Mouse (Mus musculus) MEL (cell line): ENCODE results near the gene Cep170. TPM values are rescaled to one million over a fixed set of nuclear protein-coding genes. Genes with fewer than 3 reads are reported as not detected.

Experiments used
- DNase-seq: peaks from one replicate; pipeline ENCODE4 v3.0.0; 2011; ENCODE audit warnings: low read depth, low spot score
- H3K27ac ChIP-seq: 2 replicates; pipeline ENCODE4 v1.5.1; 2012; ENCODE audit warnings: low read depth, mild to moderate bottlenecking, control low read depth, low read length, moderate library complexity; ENCODE audit not compliant: control insufficient read depth
- H3K27me3 ChIP-seq, 2 experiments: fragments of 150-350 bp in 1 of 2; sonication (generic) in 1 of 2; 2 replicates each; pipeline ENCODE4 v1.6.1; 2012; ENCODE audit warnings: low read length in 2 of 2, mild to moderate bottlenecking in 2 of 2, improper control_type of control experiment in 1 of 2, moderate library complexity in 1 of 2; ENCODE audit not compliant: insufficient read depth in 2 of 2, control insufficient read depth in 1 of 2
- H3K36me3 ChIP-seq, 2 experiments: 2 replicates each; pipeline ENCODE4 v1.6.1; 2012 to 2014; ENCODE audit warnings: low read length in 2 of 2, improper control_type of control experiment in 1 of 2, inconsistent platforms in 1 of 2, mild to moderate bottlenecking in 1 of 2; ENCODE audit not compliant: insufficient read depth in 2 of 2, control insufficient read depth in 1 of 2
- H3K4me1 ChIP-seq, 2 experiments: fragments of 150-350 bp in 1 of 2; sonication (generic) in 1 of 2; 2 replicates each; pipeline ENCODE4 v1.6.1; 2012; ENCODE audit warnings: low read length in 2 of 2, improper control_type of control experiment in 1 of 2, mild to moderate bottlenecking in 1 of 2; ENCODE audit not compliant: insufficient read depth in 2 of 2, control insufficient read depth in 1 of 2
- H3K4me3 ChIP-seq, 2 experiments: fragments of 150-350 bp in 1 of 2; sonication (generic) in 1 of 2; 2 replicates each; pipeline ENCODE4 v1.5.1; 2012; ENCODE audit warnings: low read depth in 2 of 2, low read length in 2 of 2, mild to moderate bottlenecking in 2 of 2, moderate library complexity in 2 of 2, control low read depth in 1 of 2, improper control_type of control experiment in 1 of 2; ENCODE audit not compliant: control insufficient read depth in 1 of 2, insufficient read depth in 1 of 2
- H3K79me2 ChIP-seq: 2 replicates; pipeline ENCODE4 v1.6.1; 2012; ENCODE audit warnings: mild to moderate bottlenecking, low read length, moderate library complexity; ENCODE audit not compliant: control insufficient read depth, poor library complexity, insufficient read depth
- H3K9ac ChIP-seq: 2 replicates; pipeline ENCODE4 v1.6.1; 2012; ENCODE audit warnings: low read depth, mild to moderate bottlenecking, control low read depth, low read length, moderate library complexity; ENCODE audit not compliant: control insufficient read depth, poor library complexity, severe bottlenecking
- H3K9me3 ChIP-seq: fragments of 150-350 bp; sonication (generic); replicated peaks from 2 replicates; pipeline ENCODE4 v1.6.1; 2012; ENCODE audit warnings: mild to moderate bottlenecking, low read length, improper control_type of control experiment, moderate library complexity; ENCODE audit not compliant: insufficient read depth
- BHLHE40 ChIP-seq: IDR thresholded peaks from 2 replicates; pipeline ENCODE4 v1.6.1; 2012; ENCODE audit warnings: low read depth, mild to moderate bottlenecking, inconsistent platforms, low read length, improper control_type of control experiment, borderline replicate concordance
- CHD1 ChIP-seq: IDR thresholded peaks from 2 replicates; pipeline ENCODE4 v1.6.1; 2012; ENCODE audit warnings: low read depth, mild to moderate bottlenecking, inconsistent platforms, low read length, improper control_type of control experiment
- CTCF ChIP-seq, 3 experiments: IDR thresholded peaks in 2 of 3; conservative IDR thresholded peaks in 1 of 3; 2 replicates each; pipeline ENCODE4 v1.5.1; 2011 to 2012; ENCODE audit warnings: low read length in 3 of 3, low read depth in 2 of 3, mild to moderate bottlenecking in 2 of 3, improper control_type of control experiment in 1 of 3, inconsistent platforms in 1 of 3, mixed read lengths in 1 of 3, moderate library complexity in 1 of 3; ENCODE audit not compliant: control insufficient read depth in 1 of 3, insufficient read depth in 1 of 3, poor library complexity in 1 of 3, severe bottlenecking in 1 of 3
- ELF1 ChIP-seq: IDR thresholded peaks from 2 replicates; pipeline ENCODE4 v1.6.1; 2014; ENCODE audit warnings: low read depth, mild to moderate bottlenecking, inconsistent platforms, low read length, improper control_type of control experiment, moderate library complexity
- EP300 ChIP-seq, 2 experiments: IDR thresholded peaks; 2 replicates each; pipeline ENCODE4 v1.6.1; 2011; ENCODE audit warnings: improper control_type of control experiment in 2 of 2, low read length in 2 of 2, low read depth in 1 of 2, mild to moderate bottlenecking in 1 of 2
- ETS1 ChIP-seq: IDR thresholded peaks from 2 replicates; pipeline ENCODE4 v1.6.1; 2012; ENCODE audit warnings: low read depth, mild to moderate bottlenecking, inconsistent platforms, low read length, improper control_type of control experiment, moderate library complexity
- GATA1 ChIP-seq: IDR thresholded peaks from 2 replicates; pipeline ENCODE4 v1.6.1; 2011; ENCODE audit warnings: low read depth, low read length, improper control_type of control experiment
- HCFC1 ChIP-seq: IDR thresholded peaks from 2 replicates; pipeline ENCODE4 v1.6.1; 2012; ENCODE audit warnings: low read depth, mild to moderate bottlenecking, inconsistent platforms, low read length, improper control_type of control experiment, moderate library complexity
- JUND ChIP-seq: IDR thresholded peaks from 2 replicates; pipeline ENCODE4 v1.6.1; 2011; ENCODE audit warnings: low read depth, mild to moderate bottlenecking, improper control_type of control experiment, low read length
- KAT2A ChIP-seq: conservative IDR thresholded peaks from 2 replicates; pipeline ENCODE4 v1.6.1; 2012; ENCODE audit warnings: low read depth, low read length, improper control_type of control experiment, inconsistent platforms
- MAFK ChIP-seq: IDR thresholded peaks from 2 replicates; pipeline ENCODE4 v1.6.1; 2011; ENCODE audit warnings: low read depth, mild to moderate bottlenecking, low read length, improper control_type of control experiment, borderline replicate concordance
- MAX ChIP-seq: IDR thresholded peaks from 2 replicates; pipeline ENCODE4 v1.6.1; 2011; ENCODE audit warnings: low read length, improper control_type of control experiment
- MAZ ChIP-seq: IDR thresholded peaks from 2 replicates; pipeline ENCODE4 v1.6.1; 2012; ENCODE audit warnings: low read depth, mild to moderate bottlenecking, inconsistent platforms, low read length, improper control_type of control experiment
- MXI1 ChIP-seq: IDR thresholded peaks from 2 replicates; pipeline ENCODE4 v1.6.1; 2011; ENCODE audit warnings: mild to moderate bottlenecking, low read depth, low read length, improper control_type of control experiment
- MYB ChIP-seq: IDR thresholded peaks from 2 replicates; pipeline ENCODE4 v1.6.1; 2011; ENCODE audit warnings: mild to moderate bottlenecking, low read depth, low read length, improper control_type of control experiment
- MYC ChIP-seq: IDR thresholded peaks from 2 replicates; pipeline ENCODE4 v1.6.1; 2011; ENCODE audit warnings: low read depth, mild to moderate bottlenecking, low read length, improper control_type of control experiment, moderate library complexity
- POLR2A ChIP-seq, 2 experiments: IDR thresholded peaks; 2 replicates each; pipeline ENCODE4 v1.6.1; 2011 to 2012; ENCODE audit warnings: low read length in 2 of 2, mild to moderate bottlenecking in 2 of 2, control low read depth in 1 of 2, improper control_type of control experiment in 1 of 2, low read depth in 1 of 2, moderate library complexity in 1 of 2; ENCODE audit not compliant: control insufficient read depth in 1 of 2, insufficient read depth in 1 of 2, poor library complexity in 1 of 2
- POLR2AphosphoS2 ChIP-seq: IDR thresholded peaks from 2 replicates; pipeline ENCODE4 v1.6.1; 2011; ENCODE audit warnings: low read length, improper control_type of control experiment
- RCOR1 ChIP-seq: IDR thresholded peaks from 2 replicates; pipeline ENCODE4 v1.6.1; 2012; ENCODE audit warnings: low read depth, mild to moderate bottlenecking, inconsistent platforms, low read length, improper control_type of control experiment
- SIN3A ChIP-seq: IDR thresholded peaks from 2 replicates; pipeline ENCODE4 v1.6.1; 2012; ENCODE audit warnings: low read length, improper control_type of control experiment, inconsistent platforms
- TAL1 ChIP-seq: IDR thresholded peaks from 2 replicates; pipeline ENCODE4 v1.6.1; 2012; ENCODE audit warnings: mild to moderate bottlenecking, inconsistent platforms, low read length, moderate library complexity, mixed read lengths
- TCF12 ChIP-seq: IDR thresholded peaks from 2 replicates; pipeline ENCODE4 v1.6.1; 2014; ENCODE audit warnings: low read depth, mild to moderate bottlenecking, inconsistent platforms, low read length, improper control_type of control experiment, moderate library complexity
- UBTF ChIP-seq: IDR thresholded peaks from 2 replicates; pipeline ENCODE4 v1.6.1; 2012; ENCODE audit warnings: low read depth, mild to moderate bottlenecking, inconsistent platforms, low read length, improper control_type of control experiment, moderate library complexity, borderline replicate concordance; ENCODE audit not compliant: insufficient read depth
- USF1 ChIP-seq: IDR thresholded peaks from 2 replicates; pipeline ENCODE4 v1.6.1; 2014; ENCODE audit warnings: low read depth, mild to moderate bottlenecking, inconsistent platforms, low read length, improper control_type of control experiment, moderate library complexity
- USF2 ChIP-seq, 2 experiments: IDR thresholded peaks; 2 replicates each; pipeline ENCODE4 v1.6.1; 2011 to 2012; ENCODE audit warnings: improper control_type of control experiment in 2 of 2, low read length in 2 of 2, borderline replicate concordance in 1 of 2, inconsistent platforms in 1 of 2, low read depth in 1 of 2, mild to moderate bottlenecking in 1 of 2; ENCODE audit not compliant: insufficient read depth in 1 of 2
- ZKSCAN1 ChIP-seq: IDR thresholded peaks from 2 replicates; pipeline ENCODE4 v1.6.1; 2012; ENCODE audit warnings: low read depth, mild to moderate bottlenecking, inconsistent platforms, low read length, improper control_type of control experiment, moderate library complexity
- polyA plus RNA-seq, 2 experiments: library from polyadenylated mRNA; stranded (reverse) in 1 of 2; unstranded in 1 of 2; fragments of >175 nt in 1 of 2; fragments of >200 nt in 1 of 2; gene quantifications; 2 replicates each; pipeline versions ENCODE4 v1.2.1 to v1.2.4; 2012; ENCODE audit warnings: low replicate concordance in 2 of 2, low read depth in 1 of 2; ENCODE audit not compliant: insufficient read length in 2 of 2, insufficient read depth in 1 of 2, missing spikeins in 1 of 2
- total RNA-seq: library from RNA; depleted of rRNA; stranded (reverse); fragments of 300-350 nt; gene quantifications from 2 replicates; pipeline ENCODE4 v1.2.3, GENCODE M21; 2012

Cep170 gene
- total and polyA plus RNA-seq, 3 experiments = 9.2 to 423 (median 13.9) TPM

GRCm38 (mm10) chr1:176822949-176823348, 9.1 kb upstream of the Cep170 start:
- H3K36me3 ChIP-seq = peaks cover 0 to 43% of the 10 kb centered on the region in 2 experiments; a peak in 2 of 4 replicates
- no peak overlapping the region for H3K9ac ChIP-seq
- H3K9me3 ChIP-seq = no peaks in the 10 kb centered on the region
- TF ChIP-seq SIN3A = peak; percentile 50; the same call in 1 of the 2 replicates
- TF ChIP-seq CTCF (IDR thresholded peaks at IDR 0.05 in 2 of 3, conservative IDR thresholded peaks at IDR 0.05 in 1 of 3; ENCODE audit: control insufficient read depth in 1 of 3, insufficient read depth in 1 of 3, low read depth in 2 of 3, low read length in 3 of 3, poor library complexity in 1 of 3, severe bottlenecking in 1 of 3) = no peak
- TF ChIP-seq ZKSCAN1 = no peak
- TF ChIP-seq ETS1 = peak; percentile 67; the same call in 1 of the 2 replicates
- TF ChIP-seq TAL1 = peak; percentile 89
- TF ChIP-seq USF1 = no peak
- TF ChIP-seq RCOR1 = peak; percentile 93
- TF ChIP-seq GATA1 = peak; percentile 83
- TF ChIP-seq EP300 (IDR thresholded peaks at IDR 0.05; ENCODE audit: low read depth in 1 of 2, low read length in 2 of 2) = peak; percentile 88 to 91
- no peak for TF ChIP-seq KAT2A
- TF ChIP-seq TCF12 = peak; percentile 93
- TF ChIP-seq, all 39 proteins: peak for 7
- peak; percentile 72 for DNase-seq
- no peaks in the 10 kb centered on the region for H3K79me2 ChIP-seq
- H3K4me1 ChIP-seq = peaks cover 28 to 33% of the 10 kb centered on the region in 2 experiments
- H3K27me3 ChIP-seq = no peaks in the 10 kb centered on the region
- no peak overlapping the region for H3K4me3 ChIP-seq
- no peak overlapping the region for H3K27ac ChIP-seq

DNA sequence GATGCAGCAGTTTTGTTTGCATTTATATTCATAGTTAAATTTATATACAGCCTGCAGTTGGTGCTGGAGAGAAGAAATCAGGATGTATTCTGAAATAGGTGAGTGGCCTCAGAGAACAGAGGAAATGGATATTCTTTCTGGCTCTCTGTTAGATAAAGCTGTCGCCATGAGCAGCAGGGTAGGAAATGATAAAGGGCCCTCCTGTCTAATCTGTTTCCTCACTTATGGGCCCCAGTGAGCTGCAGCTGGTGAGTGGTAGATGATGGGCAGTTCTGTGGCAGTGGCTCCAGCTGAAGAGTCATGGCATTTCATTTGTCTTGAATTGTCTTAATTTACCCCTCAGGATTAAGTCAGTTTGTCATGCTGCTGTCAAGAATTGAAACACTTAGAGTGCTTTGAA, 8.1 kb upstream of the Cep170 start:
- H3K9me3 ChIP-seq = no peaks in the 10 kb centered on the region
- peak; percentile 77 for DNase-seq
- no peaks in the 10 kb centered on the region for H3K79me2 ChIP-seq
- H3K27me3 ChIP-seq = no peaks in the 10 kb centered on the region
- H3K4me1 ChIP-seq = peaks cover 21 to 26% of the 10 kb centered on the region in 2 experiments
- peak; percentile 34; the same call in 1 of the 2 replicates for TF ChIP-seq HCFC1
- TF ChIP-seq MAFK = no peak
- TF ChIP-seq MAZ = peak; percentile 76; the same call in 1 of the 2 replicates
- TF ChIP-seq RCOR1 = peak; percentile 98
- peak; percentile 96 for TF ChIP-seq TAL1
- TF ChIP-seq CHD1 = no peak
- TF ChIP-seq ETS1 = peak; percentile 96
- no peak for TF ChIP-seq JUND
- TF ChIP-seq TCF12 = peak; percentile 99
- TF ChIP-seq MXI1 = peak; percentile 53; the same call in 1 of the 2 replicates
- TF ChIP-seq ELF1 = no peak
- no peak for TF ChIP-seq ZKSCAN1
- TF ChIP-seq SIN3A = peak; percentile 82
- peak; percentile 72 for TF ChIP-seq BHLHE40
- TF ChIP-seq EP300 (IDR thresholded peaks at IDR 0.05; ENCODE audit: low read depth in 1 of 2, low read length in 2 of 2) = peak; percentile 98
- TF ChIP-seq UBTF = no peak
- no peak for TF ChIP-seq MAX
- peak; percentile 29; the same call in 1 of the 2 replicates for TF ChIP-seq MYB
- peak; percentile 70; the same call in 1 of the 2 replicates for TF ChIP-seq MYC
- no peak for TF ChIP-seq POLR2AphosphoS2
- peak; percentile 98 for TF ChIP-seq GATA1
- TF ChIP-seq POLR2A (IDR thresholded peaks at IDR 0.05; ENCODE audit: control insufficient read depth in 1 of 2, insufficient read depth in 1 of 2, low read depth in 1 of 2, low read length in 2 of 2, poor library complexity in 1 of 2) = no peak
- no peak for TF ChIP-seq USF2 (IDR thresholded peaks at IDR 0.05; ENCODE audit: borderline replicate concordance in 1 of 2, insufficient read depth in 1 of 2, low read depth in 1 of 2, low read length in 2 of 2)
- no peak overlapping the region for H3K4me3 ChIP-seq
- no peak overlapping the region for H3K27ac ChIP-seq
- H3K36me3 ChIP-seq = peaks cover 0 to 34% of the 10 kb centered on the region in 2 experiments; a peak in 2 of 4 replicates
- no peak overlapping the region for H3K9ac ChIP-seq
